Mouse (Mus musculus) layer of hippocampus, adult 18-20 months (tissue): ENCODE results near the gene Ocrl. TPM values are rescaled to one million over a fixed set of nuclear protein-coding genes. Genes with fewer than 3 reads are reported as not detected.

Experiments used
- DNase-seq, 2 experiments: peaks; one replicate each; pipeline ENCODE4 v3.0.0; 2022; ENCODE audit warnings: low spot score in 2 of 2
- long read RNA-seq: library from polyadenylated mRNA; stranded (forward); transcript quantifications from one replicate; pipeline ENCODE4 v2.0.0, GENCODE M21; 2021
- total RNA-seq, 2 experiments: library from RNA; stranded (reverse); gene quantifications; 2 replicates each; pipeline ENCODE4 v1.2.3; 2021

The Ocrl gene
- 10 to 100 TPM; 47.5 to 56.2 TPM for total RNA-seq
- long read RNA-seq, full-length matches to known transcripts = 20 of 37 reads
- long read RNA-seq, partial matches to known transcripts = 11 of 37 reads
- long read RNA-seq, other reads (novel, unspliced or antisense) = 6 of 37 reads

DNA sequence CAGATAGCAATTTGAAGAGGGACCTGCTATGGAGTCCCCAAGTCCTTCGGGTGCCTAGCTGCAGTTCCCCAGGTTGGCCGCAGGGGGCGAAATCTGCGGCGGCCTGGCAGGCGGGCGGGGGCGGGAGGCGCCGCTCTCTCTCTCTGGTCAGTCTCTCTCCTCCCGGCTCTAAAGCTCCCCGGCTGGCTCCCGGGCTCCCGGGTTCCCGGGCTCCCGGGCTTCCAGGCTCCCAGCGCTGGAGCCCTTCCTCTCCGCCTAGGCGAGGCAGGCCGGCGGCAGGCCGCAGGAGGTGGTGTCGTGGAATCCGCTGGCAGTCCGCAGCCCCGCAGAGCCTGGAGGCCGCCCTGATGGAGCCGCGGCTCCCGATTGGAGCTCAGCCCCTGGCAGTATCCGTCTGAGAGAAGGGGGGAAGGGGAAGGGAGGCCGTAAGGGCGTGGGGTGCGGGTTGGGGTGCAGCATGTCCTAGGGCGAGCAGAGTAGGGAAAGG, at the start of gene Ocrl:
Gene Ocrl, plus strand, starts transcription at position 82 of the 487 bp plus-strand sequence.
- peak; percentile 58 to 59 for DNase-seq

DNA sequence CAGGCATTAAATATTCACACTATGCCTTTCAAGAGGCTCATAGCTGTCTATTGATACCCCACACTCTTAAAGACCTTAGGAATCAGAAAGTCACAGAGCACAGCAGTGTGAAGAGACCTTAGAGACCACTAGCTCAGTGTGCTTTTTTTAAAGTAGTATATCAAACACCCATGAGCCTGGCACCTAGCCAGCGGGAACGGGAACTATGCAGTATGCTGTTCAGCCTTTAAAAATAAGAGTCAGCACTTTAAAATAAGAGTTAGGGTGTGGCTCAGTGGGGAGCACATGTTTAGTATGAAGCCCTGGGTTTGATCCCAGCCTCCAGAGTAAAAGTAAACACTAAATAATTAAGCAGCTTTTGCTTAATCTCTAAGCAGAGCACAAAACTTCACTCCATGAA, 32.1 kb upstream of the Ocrl start:
- peak in 1 of 2 experiments; percentile 2 for DNase-seq

DNA sequence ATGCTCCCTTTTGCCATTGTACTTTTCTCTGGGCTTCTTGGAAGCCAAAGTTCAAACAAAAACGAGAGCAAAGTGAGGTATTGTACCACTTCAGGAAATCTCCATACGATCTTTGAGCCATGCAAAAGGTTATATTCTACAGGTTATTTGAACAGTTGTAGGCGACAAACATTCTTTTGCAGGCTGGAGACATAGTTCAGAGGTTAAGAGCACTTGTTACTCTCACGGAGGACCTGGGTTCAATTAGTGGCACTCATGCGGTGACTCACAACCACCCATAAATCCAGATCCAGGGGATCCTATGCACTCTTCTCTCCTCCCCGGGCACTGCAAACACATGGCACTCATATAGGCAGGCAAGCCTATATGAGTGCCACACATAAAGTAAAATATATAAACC, 29.4 kb upstream of the Ocrl start:
- DNase-seq = no peak

DNA sequence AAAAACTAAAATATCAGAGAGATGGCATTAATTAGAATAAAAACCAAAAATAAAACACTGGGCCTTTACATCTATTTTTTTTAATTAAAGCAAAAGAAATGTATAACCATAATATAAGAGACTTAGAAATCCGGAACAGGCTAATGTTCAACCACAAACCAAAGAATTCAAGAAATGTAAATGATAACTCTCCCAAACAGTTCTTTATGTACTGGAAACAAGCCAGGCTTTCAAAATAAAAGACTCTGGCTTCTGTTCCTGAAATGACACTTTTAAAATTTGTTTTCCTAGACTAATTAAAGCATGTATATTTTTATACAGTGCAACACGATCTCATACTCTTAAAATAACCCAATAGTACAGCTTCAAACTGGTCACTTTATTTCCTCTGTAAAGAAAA, 24.8 kb upstream of the Ocrl start:
- no peak for DNase-seq

DNA sequence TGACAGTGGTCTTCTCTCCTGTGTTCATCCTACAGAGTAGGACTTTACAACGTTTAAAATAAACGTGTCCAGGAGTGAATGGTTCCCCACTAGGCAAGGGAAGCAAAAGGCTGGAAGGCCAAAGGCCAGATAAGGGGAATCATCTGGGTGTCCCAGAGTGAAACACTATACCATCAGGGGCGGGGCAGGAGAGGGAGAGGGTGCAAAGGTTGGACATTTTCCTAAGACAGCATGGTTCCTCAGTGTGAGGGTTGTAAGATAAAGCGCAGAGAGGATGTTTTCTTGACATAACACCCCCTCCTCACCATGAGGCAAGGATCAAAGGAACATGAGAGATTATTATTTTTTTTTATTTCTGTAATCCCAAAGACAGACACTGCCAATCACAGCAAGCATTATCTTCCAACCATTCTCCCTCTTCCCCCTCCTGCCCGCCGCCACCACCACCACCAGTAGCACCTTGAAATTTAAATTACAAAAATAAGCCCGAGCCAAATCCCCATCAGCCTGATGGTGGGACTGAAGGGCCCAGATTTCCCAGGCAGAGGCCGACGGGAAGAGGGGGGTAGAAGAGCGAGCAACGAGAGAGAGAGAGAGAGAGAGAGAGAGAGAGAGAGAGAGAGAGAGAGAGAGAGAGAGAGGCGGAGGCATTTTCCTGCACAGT, 20.8 kb upstream of the Ocrl start:
- DNase-seq = no peak

DNA sequence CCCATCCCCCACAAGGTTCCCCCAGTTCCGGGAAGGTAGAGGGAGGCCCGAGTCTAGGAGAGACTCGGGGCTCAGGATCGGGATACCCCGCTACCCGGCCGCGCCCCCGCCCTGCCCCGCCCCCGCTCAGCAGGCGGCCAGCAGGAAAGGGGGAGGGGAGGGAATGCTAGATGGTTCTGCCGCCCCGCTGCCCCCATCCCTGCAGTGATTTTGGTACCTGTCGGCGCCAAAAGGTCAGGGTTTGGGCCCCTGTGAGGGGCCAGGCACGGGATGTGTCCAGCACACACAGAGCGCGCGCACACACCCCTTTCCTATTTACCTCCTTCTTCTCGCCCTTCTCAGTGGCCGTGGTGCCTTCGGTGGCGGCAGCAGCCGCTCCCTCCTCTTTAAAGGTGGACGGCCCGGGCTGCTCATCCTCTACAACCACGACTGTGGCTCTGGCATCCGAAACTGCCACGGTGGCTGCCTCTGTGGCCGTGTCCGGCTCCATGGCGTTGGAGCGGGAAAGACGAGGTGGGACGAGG, 20.2 kb upstream of the Ocrl start:
- peak; percentile 12 to 20 for DNase-seq

DNA sequence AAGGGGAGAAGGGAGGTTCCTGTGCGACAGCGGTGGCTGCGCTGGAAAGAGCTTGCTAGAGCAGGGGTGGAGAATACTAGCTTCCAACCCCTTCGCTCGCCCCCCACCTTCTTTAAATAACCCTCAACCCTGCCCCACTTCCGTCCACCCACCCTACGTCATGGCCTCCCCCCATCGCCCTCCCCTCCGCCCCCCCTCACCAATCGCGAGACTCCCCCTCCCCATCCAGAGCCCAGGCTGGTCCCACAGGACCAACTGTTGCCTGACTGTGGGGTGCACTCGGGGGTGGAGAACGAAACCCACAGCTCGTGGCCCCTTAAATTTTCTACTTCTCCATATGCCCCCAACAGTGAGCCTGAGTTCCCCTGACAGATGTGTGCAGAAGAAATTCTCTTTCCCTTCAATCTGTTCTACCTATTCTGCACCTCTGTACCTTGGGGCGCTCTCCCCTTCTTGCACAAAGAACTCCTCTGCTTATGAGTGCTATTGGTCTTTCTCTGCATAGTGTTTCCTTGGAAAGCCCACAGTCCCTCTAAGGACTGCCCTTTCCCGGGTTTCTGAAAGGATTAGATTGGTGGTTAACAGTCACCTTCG, 19.7 kb upstream of the Ocrl start, which contains the start of gene Smarca1:
Gene Smarca1, minus strand, starts transcription at position 544 of the 594 bp plus-strand sequence.
- DNase-seq = no peak

DNA sequence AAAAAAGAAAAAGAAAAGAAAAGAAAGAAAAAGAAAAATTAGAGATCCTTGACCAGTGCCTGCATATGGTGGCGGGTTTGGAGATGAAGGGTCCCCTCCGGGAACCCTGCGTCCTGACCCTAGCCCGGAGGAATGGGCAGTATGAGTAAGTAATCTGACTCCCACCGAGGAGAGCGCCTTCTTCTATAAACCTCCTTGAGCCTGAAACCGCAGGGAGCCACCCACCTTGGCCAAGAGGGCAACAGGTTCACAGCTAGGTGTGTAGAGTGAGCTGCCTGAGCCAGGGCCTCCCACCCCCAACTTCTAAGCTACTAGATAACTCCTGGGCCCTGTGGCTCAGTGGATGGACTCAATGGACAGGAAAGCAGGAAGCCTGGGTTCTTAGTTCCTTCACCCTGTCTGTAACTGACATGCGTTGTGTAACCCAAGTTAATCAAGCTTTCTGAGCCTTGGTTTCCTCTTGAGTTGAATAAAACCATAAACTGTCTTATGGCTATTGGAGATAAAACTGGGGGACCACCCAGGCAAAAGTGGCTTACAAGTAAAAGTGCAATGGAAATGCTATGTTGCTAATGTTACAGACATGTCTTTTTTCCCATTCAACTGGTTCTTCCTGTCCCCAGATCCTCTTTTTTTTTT, 836 bp downstream of the Ocrl start:
- DNase-seq = no peak

DNA sequence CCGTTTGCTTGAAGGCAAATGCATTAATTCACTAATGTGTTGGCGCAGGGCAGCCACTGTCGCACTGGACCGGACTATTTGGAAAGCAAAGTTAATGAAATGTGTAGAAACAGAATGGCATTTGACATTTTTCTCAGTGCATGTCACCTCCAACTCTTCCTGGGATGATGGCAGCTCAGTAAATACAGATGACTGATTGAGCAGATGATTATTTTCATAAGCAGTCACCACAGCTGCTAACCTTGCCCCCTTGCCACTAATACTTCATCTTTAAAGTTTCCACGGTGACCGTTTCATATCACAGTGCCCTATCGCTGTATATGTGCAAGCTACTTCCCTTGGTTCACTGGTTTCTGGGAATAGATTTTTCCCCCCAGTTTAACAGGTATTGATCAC, 1.4 kb downstream of the Ocrl start:
- no peak for DNase-seq

DNA sequence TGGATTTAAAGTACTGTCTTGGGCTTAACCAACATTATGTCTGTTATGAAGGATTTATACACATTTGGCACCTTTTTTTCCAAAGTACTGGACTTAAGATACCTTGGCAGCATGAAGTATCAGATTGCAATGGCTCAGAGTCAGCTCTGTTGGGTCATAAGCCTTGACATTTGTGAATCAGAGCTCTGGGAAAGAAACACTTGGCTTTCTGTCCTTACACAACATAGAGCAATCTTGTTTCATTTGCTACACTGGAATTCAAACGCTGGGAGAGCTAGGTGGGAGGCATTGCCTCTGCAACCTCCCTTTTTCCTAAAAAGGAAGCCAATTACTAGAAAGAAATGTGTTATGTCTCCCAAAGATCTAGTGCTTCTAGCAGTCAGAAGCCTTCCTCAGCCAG, 4.6 kb downstream of the Ocrl start:
- no peak for DNase-seq

DNA sequence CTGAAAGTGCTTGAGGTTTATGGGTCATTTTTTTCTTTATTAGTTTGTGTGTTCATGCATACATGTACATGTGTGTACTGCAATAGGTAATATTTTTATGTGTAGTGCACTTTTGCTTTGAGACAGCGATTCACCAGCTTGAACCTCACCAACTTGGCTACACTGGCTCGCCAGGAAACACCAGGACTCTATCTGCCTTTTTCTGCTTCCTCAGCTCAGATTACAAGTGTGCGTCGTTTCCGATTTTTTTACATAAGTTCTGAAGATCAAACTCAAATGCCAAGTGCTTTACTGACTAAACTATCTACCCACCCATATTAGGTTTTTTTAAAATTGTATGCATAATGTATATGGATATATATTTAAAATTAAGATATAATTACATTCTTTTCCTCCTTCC, 8.4 kb downstream of the Ocrl start:
- DNase-seq = no peak

DNA sequence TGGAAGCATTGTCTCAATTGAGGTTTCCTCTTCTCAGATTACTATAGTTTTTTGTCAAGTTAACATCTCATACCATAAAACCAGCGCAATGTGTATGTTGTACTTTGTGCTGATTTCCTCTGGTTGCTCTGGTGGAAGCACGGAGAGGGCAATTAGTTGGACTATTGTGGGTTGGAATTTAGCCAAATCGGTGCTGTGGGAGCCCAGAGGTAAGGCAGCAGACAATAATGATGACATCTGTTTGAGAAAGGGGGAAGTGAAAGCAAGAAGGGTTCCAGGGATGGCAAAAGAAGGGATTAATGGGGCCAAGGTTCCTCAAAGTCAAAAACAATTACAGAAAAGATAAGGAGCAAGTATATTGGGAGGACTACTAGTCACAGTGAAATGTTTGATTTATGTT, 15.8 kb downstream of the Ocrl start:
- no peak for DNase-seq

DNA sequence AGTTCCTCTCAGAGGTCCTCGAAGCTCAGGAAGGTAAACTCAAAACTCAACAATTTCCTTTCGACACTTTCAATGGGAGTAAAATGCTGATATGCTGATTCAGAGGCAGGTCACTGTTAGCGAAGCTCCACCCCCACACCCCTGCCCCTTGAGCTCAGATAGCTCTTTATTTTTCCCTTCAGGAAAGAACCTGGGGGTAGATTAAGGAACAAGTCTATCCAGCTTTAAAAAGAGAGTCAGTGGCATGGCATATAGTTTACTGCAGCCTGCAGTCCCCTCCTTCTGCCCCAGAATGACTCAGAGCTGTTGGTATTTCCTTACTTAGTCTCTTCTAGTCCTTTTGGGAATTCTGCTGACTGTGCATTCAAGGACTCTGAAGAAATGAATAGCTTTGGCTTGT, 18.3 kb downstream of the Ocrl start:
- DNase-seq = no peak

DNA sequence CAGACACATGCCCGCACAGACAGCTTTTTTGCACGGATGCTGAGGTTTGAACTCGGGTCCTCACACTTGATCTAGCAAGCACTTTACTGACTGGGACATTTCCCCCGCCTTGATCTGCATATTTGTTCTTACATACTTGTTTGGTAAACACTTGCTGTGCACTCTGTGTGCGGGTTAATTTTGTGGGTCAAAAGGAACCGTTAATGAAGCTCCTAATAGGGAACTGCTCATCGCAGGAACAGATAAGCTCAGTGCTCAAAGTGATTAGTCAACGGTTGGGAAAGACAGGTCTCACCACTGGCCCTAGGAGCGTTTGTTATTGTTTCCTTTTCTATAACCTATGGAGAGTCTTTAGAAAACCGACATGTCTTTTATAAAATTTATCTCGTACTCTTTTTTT, 22.2 kb downstream of the Ocrl start:
- DNase-seq = no peak

DNA sequence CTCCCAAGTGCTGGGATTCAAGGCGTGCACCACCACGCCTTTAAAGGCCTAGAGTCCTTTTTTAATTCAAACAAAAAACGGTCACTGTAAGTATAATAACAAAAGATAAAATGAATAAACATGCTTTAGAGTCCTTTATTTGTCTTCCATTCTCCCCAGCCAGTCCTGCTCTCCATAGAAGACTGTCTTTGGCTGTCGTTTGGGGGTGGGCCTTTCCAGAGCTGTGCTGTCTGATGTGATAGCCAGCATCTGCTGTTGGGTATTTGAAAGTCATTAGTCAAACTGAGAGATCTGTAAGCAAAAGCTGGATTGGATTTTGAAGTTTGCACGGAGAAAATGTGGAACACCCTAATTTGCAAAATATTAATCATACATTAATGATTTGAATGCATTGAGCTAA, 24.7 kb downstream of the Ocrl start:
- no peak for DNase-seq

DNA sequence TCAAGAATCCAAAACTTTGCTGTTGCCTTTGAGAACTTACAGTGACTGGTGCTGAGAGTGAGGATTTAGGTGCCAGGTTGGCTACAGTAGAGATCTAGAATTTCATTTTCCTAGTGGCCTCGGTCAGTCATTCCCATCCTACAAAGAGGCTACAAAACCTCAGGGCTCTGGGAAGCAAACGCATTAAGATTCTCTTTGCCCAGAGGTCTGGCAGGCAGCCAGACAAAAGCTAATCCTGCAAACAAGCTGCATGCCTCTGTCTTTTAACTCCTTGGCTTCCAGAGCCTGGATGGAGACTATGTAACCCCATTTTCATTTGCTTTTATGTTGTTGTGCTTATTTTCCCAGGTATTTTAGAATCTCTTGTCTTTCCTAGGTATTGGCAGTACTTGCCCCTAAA, 25.6 kb downstream of the Ocrl start:
- peak in 1 of 2 experiments; percentile 15 for DNase-seq

DNA sequence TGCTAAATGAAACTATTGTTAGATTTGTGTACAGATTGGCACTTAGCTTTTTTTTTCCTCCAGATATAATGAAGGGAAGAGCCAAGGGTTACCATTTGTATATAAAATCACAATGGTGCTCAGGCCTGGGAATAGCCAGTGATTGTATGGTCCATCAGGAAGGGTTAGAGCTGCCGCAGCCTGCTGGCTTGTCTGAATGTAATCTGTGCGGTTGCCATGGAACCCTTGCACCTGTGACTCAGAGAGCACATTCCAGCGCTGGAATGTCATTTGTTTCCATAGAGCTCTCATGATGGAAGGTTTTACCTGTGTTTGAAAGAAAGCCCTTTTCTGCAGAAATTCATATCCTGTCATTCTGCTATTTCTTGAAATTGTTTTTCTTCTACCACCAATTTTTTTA, 37.5 kb downstream of the Ocrl start:
- no peak for DNase-seq

DNA sequence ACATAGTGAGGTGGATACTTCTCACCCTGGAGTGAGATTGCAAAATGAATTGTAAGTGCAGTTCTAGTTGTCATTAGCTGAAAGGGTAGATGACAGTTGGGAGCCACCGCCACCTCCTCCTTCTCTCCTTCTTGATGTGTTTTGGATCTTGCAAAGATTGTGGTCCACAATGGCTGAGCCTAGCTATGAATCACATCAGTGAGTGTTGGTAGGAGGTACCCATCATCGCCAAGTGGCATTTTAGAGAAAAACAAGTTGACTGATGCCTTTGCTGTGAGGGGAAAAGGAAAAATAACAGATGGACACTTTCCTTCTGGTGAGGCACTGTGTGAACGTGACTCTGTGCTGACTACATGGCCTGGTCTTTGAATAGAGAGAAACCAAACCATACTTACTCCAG, 50.4 kb downstream of the Ocrl start:
- peak in 1 of 2 experiments; percentile 28 for DNase-seq

DNA sequence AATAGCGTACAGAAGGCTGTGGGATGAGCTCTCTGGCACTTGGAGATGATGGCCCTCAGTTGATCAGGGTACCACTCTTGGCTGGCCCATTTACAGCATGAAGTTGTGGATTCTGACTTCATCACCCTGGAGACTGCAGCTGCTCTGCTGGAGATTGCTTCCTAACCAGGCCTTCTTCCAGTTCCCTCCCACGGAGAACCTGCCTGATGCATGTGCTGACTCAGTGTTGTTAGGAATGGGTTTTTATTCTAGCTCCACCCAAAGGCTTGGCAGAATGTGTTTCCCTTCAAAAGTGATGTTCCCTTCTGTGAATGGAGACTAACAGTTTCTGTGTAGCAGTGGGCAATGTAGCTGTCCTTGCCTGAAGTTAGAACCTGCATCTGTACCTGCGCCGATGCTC, 58.2 kb downstream of the Ocrl start:
- peak; percentile 30 to 75 for DNase-seq

DNA sequence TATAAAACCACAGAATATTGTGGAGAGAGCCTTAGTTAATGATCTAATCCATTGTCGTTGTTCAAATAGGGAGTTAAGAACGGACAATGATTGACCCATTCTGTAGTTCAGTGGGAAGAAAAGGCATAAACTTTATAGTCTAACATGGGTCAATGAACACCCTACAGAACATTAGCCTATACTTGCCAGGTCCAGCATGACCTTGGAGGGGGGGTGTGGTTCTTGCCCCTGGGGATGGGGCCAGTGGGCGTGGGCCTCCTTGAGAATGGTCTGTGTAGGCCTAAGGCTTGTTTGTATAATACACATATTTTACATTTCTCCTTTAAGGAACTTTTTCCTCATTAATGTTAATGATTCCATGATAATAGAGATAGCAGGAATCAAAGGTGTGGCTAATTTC, 58.7 kb downstream of the Ocrl start:
- DNase-seq = no peak

DNA sequence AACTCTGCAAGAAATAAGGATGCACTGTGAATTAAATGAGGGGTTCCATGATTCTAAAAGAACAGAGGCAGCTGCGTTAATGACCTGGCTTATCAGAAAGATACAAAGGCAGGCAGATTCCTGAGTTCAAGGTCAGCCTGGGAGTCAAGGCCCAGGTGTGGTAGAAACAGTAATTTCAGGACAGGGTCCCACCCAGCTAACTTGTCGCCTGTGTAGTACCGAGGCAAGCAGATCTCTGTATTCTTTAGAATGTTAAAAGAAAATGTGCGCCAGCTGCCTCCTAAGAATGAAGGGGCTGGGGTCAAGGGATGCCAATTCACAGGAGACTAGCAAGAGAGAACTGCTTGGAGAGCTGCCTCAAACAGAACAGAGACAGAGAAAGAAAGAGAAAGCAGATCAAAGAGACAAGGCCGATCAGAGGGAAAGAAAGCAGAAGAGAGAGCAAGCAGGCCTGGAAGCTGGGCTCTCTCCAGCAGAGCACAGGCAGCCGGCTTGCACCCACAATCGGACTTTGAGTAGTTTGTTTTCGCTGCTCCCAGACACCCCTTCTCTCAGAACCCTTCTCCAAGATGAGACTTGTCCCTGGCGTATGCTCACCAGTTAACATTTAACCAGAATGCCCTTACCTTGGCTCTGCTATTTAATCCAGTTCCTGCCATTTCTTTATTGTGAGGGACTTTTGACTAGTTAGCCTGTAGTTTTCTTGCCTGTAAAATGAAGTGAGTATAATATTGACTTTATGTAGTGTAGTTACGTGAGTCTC, 59.4 kb downstream of the Ocrl start:
- no peak for DNase-seq
